Mouse (Mus musculus): ENCODE results near the gene Ubac2.
A peak's percentile ranks its signal among the peaks of the same experiment; 100 is the strongest.

The Ubac2 gene

DNA sequence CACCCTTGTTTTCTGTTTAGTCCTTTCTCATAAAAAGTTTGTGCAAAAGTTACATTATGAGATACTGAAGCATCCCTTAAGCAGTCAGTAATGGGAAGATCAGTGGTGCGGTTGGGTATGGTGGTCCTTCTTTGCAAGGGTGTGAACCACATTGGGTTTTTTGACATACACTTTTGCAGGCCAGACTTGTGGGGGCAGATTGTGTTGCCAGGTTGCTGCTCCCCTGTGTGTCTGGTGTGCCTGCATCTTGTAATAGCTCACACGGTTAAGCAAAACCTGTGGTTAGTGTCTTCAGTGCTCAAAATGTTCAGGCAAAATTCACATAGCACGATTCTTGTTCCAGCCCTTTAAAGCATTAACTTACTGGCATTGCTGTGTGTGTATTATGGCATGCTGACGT lies 16.9 kb downstream of the Ubac2 start:
- DNase-seq: no peak

DNA sequence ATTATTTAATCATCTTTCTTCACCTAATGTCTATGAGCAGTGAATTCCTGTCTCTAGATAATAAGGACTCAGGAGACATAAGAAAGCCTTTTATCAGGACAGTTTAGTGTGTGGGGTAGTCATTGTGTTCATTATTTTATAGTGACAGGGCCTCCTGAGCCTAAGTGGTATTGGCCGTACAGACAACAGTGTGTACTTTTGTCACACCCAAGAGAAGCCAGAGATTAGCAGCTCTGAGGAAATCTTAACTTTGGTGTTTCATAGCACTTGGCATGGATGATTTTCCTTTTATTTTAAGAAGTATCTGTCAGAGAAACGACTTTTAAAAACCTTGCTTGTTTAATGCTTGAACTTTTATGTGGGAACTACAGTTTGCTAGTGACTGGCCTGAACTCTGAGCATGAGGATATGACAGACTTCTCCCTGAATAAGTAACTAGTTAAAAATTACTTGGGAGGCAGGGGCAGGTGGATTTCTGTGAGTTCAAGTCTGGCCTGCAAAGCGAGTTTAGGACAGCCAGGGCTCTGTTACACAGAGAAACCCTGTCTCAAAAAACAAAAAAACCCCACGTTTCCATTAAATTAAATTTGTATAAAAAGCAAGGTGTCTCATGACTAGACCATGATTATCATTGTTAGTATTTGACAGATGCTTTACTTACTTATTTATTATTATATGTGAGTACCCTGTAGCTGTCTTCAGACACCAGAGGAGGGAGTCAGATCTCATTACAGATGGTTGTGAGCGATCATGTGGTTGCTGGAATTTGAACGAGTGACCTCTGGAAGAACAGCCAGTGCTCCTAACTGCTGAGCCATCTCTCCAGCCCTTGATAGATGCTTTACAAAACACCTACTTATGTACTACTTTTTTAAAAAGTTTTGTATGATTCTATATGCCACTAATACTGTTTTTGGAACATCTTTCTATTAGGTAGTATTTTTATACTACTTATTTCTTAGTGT lies 18.0 kb downstream of the Ubac2 start:
- no peak for DNase-seq

DNA sequence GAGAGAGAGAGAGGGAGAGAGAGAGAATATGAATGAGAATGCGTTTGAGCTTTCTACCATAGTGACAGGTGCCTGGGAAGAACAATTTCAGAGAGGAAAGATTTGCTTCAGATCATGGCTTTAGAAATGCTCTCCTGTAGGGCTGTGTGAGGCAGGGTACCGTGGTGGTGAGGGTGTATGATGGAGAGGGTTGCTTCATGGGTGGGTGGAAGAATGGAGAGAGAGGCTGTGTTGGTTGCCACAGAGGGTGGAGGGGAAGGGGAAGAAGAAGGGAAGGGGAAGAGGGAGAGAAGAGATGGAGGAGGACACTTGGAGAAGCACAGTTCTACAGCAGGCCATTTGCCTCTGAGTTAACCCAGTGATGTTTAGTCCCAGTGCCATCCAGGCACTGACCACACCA lies 19.4 kb downstream of the Ubac2 start:
- no peak for DNase-seq

DNA sequence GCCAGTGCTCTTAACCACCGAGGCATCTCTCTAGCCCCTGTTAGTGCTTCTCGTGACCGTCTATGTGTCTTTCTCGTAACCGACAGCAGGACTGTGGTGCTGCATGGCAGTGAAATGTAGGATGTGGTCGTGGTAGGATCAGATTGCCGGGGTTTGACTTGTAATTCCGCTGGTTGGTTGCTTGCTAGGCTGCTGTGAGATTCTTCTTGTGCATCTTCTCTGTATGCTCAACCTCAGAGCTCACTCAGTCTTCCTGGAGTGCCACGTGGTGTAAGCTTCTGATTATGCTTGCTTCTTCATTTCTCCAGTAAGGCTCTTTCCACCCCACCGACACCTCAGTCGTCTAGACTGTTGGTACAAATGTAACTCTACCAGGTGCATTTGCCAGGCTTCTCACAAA lies 20.1 kb downstream of the Ubac2 start:
- DNase-seq: peak; percentile 37 to 44

DNA sequence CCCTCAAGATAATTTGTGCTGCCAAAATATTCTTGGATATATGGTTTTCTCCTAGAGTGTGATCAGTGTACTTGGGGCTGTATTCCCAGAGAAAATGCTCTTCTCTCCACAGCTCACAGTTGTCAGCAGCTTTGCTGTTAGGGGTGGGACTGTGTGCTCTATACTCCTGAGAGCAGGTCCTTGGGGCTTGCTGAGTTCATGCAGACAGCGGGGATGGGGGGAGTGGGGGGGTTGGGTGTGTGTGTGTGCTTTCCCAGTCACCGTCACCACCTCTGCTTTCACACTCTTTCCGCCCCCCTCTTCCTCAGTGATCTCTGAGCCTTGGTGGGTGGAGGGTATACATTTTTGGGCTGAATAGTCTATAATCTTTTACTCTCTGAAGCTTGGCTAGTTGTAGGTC lies 20.7 kb downstream of the Ubac2 start:
- peak in 1 of 2 experiments; percentile 36 for DNase-seq

DNA sequence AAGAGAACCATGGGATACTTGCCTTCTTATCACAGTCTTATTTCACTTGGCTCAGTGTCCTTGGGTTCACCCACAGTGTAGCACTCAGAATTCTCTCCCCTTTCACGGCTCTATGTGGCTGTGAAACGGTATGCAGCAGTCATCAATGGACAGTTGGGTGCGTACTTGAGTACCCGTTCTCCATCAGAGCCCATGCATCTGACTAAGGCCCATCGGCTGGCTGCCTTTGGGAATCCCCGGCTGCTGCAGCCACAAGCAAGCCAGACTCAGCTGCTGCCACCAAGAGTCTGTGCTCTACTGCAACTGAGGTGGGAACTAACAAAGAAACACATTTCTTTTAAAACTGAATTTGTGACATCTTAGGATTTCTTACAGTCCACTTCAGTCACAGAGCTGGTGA lies 23.1 kb downstream of the Ubac2 start:
- DNase-seq: no peak

DNA sequence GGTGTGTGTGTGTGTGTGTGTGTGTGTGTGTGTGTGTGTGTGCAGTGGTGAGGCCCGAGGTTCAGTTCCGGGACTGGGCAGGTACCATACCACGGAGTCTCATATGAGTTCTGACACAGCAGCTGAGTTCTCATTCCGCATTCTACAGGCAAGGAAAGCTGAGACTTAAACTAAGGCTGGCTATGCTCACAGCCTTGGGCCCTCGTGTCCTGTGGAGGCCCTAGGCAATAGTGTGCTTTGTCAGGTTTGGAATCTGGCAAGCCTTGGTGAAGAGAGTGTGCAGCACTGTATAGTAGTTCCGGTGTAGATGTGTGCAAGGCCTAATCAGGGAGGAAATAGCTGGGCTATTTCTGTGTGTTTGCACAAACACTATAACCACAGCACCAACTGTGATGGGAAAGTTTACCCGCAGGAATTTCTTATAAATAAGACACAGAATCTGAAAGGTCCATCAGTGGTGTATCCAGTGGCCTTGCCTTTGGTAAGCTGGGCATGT lies 25.0 kb downstream of the Ubac2 start:
- peak in 1 of 2 experiments; percentile 33 for DNase-seq

DNA sequence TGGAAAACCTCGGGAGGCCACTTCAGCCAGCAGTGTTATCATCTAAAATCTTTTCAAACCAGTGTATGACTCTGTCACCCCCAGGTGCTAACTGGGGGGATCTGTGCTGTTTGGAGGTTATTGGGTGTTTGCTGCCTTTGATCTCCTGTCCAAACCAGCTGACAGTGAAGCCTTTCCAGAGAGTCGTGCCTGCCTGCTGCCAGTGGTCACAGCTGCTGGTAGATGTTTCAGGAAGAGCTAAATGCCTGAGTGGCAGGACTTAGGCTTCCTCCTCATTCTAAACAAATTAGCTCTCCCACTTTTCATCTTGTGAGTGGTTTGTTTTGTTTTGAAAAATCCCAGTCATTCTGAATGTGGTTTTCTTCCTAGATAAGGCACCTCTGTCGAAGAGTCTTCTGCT lies 26.3 kb downstream of the Ubac2 start:
- no peak for DNase-seq

DNA sequence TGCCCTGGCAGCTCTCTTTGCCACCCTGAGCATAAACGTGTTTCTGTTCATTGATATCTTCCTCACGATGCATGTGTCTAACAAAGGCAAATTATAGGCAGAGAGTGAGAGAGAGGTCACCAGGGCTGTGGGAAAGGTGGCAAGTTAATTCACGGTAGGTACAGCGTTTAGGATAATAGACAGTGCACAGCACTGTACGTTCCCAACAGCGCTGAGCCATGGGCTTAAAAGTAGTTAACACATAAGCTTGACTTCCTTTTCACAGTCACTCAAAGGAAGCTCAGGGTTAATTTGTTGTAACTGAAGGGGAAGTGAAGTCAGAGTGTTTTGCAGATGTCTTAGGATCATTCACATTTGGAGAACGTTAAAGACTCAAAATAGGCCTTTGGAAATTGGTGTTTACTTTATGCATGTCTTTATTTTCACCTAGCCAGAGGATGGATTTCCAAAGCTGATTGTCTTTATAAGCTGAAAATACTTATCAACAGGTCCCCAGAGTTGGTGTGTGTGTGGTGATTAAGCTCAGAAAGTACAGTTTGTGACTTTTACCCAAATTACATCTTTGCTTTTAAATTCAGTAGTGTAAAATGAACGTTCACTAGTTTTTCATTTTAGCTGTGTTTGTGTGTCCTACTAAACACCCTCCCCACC lies 28.0 kb downstream of the Ubac2 start:
- DNase-seq: peak in 1 of 2 experiments; percentile 19

DNA sequence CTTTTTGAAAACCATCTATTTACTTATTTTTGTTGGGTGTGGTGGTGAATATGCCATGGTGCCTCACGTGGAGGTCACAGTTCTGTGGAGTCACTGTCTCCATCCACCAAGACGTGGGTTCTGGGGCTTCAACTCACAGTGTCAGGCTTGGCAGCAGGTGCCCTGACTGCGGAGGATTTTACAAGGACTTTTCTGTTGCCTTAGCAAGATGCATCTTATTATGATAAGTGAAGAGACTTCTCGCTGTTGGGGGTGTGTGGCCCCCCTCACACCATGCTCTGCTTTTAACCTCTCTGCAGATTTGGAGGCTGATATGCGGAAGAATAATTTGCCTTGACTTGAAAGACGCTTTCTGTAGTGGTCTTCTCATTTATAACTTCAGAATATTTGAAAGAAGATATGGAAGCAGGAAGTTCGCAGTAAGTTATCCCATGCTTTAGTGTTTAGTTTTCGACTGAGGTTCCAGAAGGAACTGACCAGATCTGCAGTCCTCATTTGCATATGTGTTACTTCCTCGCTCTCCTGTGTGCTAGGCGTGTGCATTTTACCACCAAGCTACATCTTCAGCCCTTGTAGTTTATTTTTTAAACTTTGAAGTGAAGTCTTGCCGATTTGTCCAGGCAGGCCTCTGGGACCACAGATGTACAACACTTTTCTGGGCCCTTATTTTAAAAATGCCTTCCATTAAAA lies 28.7 kb downstream of the Ubac2 start:
- DNase-seq: peak in 1 of 2 experiments; percentile 27

DNA sequence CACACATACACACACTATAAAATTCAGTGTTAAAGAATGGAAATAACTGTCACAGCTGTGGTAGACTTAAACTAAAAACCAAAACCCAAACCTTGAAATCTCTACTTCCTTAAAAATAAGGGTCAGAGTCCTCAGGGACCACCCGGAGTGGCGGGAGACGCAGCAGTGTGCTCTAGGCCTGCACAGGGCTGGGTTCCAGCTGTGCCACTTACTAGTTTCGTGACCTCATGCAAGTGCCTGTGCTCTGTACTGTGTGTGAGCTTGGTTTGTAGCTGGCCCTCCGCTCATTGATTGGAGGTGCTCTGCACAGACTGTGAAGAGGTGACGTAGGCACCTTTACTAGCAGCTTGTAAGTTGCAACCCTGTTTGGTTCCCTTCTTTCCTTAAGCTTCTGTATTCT lies 31.4 kb downstream of the Ubac2 start:
- DNase-seq: no peak

DNA sequence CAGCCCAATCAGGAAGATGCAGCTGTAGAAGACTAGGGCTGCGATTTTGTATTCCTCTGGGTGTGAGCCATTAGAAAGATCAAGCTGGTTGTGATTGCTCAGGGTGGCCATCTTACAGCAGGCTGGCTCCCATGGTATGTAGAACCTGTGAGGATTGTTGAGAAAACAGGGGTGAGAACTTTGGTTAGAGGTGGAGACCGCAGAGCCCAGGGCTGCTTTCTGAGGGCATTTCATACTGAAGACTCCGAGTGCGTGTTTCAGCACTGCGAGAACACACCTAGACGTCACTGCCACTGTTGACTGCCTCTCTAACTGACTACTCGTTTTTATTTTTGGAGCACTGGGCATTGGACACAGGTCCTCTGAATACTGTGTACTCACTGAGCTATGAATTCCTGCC lies 34.1 kb downstream of the Ubac2 start:
- no peak for DNase-seq

DNA sequence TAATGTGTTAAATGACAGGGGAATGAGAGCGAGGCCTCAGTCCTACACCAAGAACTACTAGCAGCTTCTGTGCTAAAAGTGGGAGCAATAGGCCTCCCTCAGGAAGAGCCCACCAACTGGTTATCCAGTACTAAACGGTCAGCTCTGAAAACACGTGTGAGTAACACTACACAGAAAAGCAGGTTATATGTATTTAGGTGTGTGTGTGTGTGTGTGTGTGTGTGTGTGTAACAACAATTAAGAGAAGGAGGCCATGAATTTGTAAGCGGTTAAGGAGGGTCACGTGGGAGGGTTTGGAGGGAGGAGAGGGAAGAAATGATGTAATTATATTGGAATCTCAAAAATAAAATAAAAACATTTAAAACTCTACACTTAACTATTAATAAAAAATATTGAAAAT lies 36.7 kb downstream of the Ubac2 start:
- DNase-seq: no peak

DNA sequence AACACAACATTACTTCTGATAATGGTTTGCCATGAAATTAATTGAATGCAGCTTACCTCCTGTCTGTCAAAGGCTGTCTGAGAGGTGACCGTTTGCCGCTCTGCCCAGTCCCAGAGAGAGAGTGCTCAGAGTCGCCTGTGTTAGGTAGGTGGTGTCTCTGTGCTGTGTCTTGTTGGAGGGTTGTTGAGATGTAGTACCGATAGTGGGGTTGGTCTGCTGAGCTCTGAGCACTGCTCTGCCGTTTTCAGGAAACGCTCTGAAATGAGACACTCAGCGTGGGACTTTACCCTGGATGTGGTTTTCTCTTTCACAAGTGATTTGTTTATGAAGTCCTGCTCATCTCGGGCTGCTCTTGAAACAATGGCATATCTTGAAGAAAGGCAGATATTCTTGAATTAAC lies 37.2 kb downstream of the Ubac2 start, which contains the start of gene Gpr18:
Gpr18 (minus strand) TSS at position 161 of the 400 bp plus-strand sequence.
- DNase-seq: peak; percentile 50 to 57

DNA sequence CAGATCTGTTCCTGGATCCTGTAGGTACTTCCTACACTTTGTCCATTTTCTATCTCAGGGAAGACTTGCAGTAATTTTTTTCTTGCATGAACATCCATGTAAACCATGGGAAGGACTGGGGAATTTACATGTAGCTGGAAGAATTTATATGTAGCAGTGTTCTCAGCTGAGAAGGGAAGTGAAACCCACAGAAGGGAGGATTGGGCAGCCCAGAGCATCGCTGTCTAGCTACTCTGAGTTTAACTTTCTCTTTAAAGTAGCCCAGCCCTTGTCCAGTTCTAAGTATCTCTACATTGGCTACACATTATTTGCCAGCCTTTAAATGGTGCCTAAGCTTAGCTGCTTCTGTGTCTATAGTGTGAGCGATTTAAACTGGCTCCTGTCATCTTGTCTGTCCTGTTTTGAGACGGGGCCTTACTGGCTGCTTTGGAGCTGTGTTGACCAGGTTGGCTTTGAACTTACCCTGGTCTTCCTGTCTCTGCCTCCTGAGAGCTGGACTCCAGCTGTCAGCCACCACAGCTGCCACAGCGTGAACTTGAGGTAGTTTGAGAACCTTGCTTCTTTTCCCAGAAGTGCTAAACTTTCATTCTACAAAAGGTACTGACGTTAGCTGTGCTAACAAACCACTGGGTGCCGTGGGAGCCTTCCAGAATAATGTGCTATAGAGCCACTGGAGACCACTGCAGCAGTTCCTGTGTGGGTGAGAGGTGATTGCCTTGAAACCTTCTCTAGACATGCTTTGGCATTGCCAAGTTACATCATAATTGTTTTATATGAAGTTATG lies 38.1 kb downstream of the Ubac2 start:
- DNase-seq: peak in 1 of 2 experiments; percentile 20

DNA sequence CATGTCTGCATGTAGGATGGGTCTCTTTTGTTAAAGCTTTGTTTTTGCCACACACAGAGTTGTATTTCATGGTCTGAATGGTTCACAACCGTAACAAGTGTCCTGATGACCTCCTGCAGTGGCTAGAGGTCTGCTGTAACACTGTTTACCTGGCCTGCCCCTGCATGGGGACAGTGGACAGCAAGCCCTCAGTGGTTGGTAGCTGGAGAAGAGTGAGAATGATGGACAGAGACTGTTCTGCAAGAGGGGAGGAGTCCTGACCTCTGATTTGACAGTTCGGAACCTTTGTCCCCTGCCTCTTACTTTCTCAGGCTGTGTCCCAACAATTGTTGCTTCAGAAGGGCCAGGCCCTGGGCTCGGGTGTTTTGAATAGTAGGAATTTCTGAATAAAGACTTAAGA lies 39.8 kb downstream of the Ubac2 start:
- no peak for DNase-seq

DNA sequence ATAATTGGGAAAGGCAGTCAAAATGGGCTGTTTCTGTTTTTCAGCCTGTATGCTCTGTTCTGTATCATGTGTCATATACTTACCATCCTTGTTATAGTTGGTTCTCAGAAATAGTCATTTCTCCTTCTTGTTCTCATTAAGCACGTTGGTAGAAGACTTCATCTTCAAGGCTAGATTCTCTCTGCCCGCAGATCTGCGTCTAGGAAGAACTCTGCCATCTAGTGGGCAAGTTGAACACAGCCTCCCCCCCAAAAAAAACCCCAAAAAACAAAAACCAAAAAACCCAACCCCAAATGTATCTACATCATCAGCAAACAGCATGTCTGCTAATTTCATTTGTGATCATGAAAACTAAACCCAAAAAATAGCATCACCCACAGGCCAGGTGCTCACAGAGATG lies 41.3 kb downstream of the Ubac2 start:
- DNase-seq: no peak

DNA sequence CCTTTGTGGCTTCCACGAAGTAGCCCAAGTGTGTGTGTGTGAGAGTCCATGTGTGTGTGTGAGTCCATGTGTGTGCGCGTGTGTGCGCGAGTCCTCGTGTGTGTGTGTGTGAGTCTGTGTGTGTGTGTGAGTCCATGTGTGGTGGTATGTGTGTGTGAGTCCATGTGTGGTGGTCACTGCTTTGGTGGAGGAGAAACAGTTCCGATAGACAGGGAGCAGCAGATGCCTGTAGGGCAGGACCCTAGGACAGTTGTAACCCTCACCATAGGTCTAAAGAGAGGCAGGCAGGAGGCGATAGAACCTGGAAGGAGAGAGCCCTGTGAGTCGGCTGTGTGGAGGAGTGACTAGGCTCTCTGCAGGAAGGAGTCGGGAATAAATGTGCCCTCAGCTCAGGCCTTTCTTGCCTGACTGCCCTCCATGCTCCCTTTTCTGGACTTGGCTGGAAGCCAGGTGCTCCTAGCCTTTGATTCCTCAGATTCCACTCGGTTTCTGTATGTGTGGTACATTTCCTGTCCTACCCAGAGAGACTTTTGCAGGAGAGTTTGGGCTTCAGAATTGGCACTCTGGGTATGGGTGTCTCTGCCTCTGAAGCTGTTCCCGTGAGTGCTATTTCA lies 42.2 kb downstream of the Ubac2 start:
- no peak for DNase-seq

DNA sequence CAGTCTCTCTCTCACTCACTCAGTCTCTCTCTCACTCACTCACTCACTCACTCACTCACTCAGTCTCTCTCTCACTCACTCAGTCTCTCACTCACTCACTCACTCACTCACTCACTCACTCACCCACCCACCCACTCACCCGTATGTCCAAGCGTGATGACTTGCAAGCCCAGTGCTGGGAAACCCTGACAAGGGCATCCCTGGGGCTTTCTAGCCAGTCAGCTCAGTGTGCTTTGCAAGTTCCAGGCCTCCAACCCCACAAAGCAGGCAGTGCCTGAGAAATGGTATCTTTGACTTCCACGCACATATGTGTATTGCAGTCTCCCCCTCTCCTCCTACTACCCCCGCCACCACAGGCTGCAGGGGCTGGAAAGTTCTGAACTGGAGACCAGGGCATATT lies 43.6 kb downstream of the Ubac2 start:
- no peak for DNase-seq

DNA sequence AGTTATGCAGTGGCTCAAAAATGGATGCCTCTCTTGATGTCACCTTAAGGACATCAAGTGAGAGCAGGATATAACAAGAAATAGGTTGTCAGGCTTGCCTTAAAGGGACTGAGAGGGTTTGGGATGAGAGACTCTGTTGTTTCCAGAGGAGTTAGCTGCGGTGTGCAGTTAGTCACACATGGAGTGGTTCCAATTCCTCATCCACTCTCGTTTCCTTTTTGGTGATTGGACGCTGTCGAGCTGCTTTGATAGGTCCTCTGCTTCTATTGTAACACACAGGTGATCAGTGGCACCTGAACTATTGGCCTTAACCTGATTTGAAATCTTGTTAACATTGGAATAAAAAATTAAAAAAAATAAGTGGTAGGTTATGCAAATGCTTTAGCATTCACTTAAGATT lies 44.3 kb downstream of the Ubac2 start:
- DNase-seq: no peak

DNA sequence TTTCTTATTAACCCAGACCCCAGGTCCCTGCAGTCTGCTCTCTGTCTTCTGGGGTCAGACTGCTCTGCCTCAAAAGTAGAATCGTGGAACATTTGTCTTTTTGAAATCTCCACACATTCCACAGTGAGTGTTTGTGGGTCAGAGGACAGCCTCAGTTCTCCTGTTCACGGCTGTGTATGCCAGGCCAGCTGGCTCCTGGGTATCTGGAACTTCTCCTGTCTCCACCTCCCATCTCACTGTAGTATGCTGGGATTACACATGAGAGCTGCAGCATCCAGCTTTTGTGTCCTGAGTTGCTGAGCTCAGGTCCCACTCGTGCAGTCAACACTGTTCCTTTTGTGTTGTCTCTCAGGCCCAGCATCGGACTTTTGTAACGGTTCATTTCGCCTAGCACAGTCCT lies 46.5 kb downstream of the Ubac2 start:
- no peak for DNase-seq

DNA sequence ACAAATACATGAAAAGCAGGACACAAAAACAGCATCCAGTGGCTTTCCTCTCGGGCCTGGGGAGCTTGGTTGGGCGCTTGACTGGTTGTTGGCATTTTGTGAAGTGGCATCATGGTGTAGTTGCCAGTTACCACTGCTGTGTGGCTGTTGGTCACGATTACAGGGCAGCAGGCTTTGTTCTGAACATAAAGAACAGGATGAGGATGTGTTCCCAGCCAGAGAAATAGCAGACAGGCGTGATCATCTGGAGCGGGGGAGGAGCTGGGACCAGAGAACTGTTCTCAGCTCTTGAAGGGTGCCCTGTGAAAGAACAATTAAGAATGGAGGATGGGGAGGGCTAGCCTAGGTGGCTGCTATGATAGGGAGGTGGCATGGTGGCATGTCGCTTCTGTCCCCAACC lies 48.5 kb downstream of the Ubac2 start:
- DNase-seq: no peak

All from thymus, postnatal 36 days (tissue).